11 mouse cellular contexts compared by ENCODE assay signal in genomic region chr6:30654932-30655331, GRCm38 (mm10). TPM values are rescaled to one million over a fixed set of nuclear protein-coding genes. Genes with fewer than 3 reads are reported as not detected.
A peak's percentile ranks its signal among the peaks of the same experiment; 100 is the strongest.
DNase-seq lines count a peak whose midpoint lies in the region; ATAC-seq lines count a peak whose summit lies in the region.
"Had no signal": no experiment of that assay in that cellular context is flagged by ENCODE, and none has a peak within 500 bp of the region (broad histone marks: within the 10 kb centered on the region; RNA-seq: fewer than 3 reads in every experiment).

No protein-coding gene starts in this region.

- H3K27ac ChIP-seq in kidney, embryonic 16.5 days (ENCODE audit: low read length) = peak overlapping the region; percentile 87
- H3K27ac ChIP-seq in forebrain, embryonic 12.5 days = peak overlapping the region; percentile 81
- H3K27ac ChIP-seq in intestine, embryonic 16.5 days (ENCODE audit: low read length) = peak overlapping the region; percentile 81
- H3K27ac ChIP-seq in neural tube, embryonic 12.5 days = peak overlapping the region; percentile 11; the same call in 1 of the 2 replicates
- H3K27ac ChIP-seq: liver, embryonic 12.5 days had no signal

- no peak overlapping the region for H3K4me3 ChIP-seq in kidney, embryonic 16.5 days (ENCODE audit: low read length)
- no peak overlapping the region for H3K4me3 ChIP-seq in forebrain, embryonic 12.5 days (replicated peaks)
- no peak overlapping the region for H3K4me3 ChIP-seq in intestine, embryonic 16.5 days (ENCODE audit: low read length)
- no peak overlapping the region for H3K4me3 ChIP-seq in neural tube, embryonic 12.5 days
- H3K4me3 ChIP-seq: liver, embryonic 12.5 days had no signal

- no peaks in the 10 kb centered on the region for H3K27me3 ChIP-seq in kidney, embryonic 16.5 days (ENCODE audit: insufficient read depth, low read length)
- H3K27me3 ChIP-seq in forebrain, embryonic 12.5 days = no peaks in the 10 kb centered on the region
- no peaks in the 10 kb centered on the region for H3K27me3 ChIP-seq in intestine, embryonic 16.5 days (replicated peaks; ENCODE audit: control insufficient read depth, insufficient read depth, low read length)
- H3K27me3 ChIP-seq in neural tube, embryonic 12.5 days (replicated peaks) = no peaks in the 10 kb centered on the region
- H3K27me3 ChIP-seq: liver, embryonic 12.5 days had no signal

- peaks cover 48% of the 10 kb centered on the region for H3K4me1 ChIP-seq in kidney, embryonic 16.5 days (ENCODE audit: insufficient read depth, low read length)
- peaks cover 44% of the 10 kb centered on the region for H3K4me1 ChIP-seq in forebrain, embryonic 12.5 days
- H3K4me1 ChIP-seq in intestine, embryonic 16.5 days (ENCODE audit: control insufficient read depth, insufficient read depth, low read length) = peaks cover 23% of the 10 kb centered on the region
- peaks cover 43% of the 10 kb centered on the region for H3K4me1 ChIP-seq in neural tube, embryonic 12.5 days

- WGBS in kidney, embryonic 16.5 days = 74% methylated on average over 3 of the region's 3 CpGs
- WGBS in forebrain, embryonic 12.5 days = 58% methylated on average over 3 of the region's 3 CpGs
- 68% methylated on average over 3 of the region's 3 CpGs for WGBS in intestine, embryonic 16.5 days
- WGBS in neural tube, embryonic 12.5 days = 70% methylated on average over 3 of the region's 3 CpGs

- ATAC-seq in kidney, embryonic 16.5 days (ENCODE audit: low FRiP score, low TSS enrichment) = no peak
- peak; percentile 55 for ATAC-seq in forebrain, embryonic 12.5 days (ENCODE audit: low FRiP score)
- ATAC-seq in intestine, embryonic 16.5 days = no peak
- no peak; the same call in 1 of the 2 replicates for ATAC-seq in neural tube, embryonic 12.5 days (ENCODE audit: low FRiP score, low read depth)
- ATAC-seq in inflammation-experienced regulatory T-cells, adult 6 months = no peak
- ATAC-seq: liver, embryonic 12.5 days had no signal

- no peaks in the 10 kb centered on the region for H3K36me3 ChIP-seq in kidney, embryonic 16.5 days (ENCODE audit: insufficient read depth, low read length)
- peaks cover 12% of the 10 kb centered on the region; the same call in 1 of the 2 replicates for H3K36me3 ChIP-seq in forebrain, embryonic 12.5 days (replicated peaks)
- H3K36me3 ChIP-seq in intestine, embryonic 16.5 days (ENCODE audit: control insufficient read depth, insufficient read depth, low read length) = 0 out of 2 replicates have a peak, but pooled peaks cover 2% of the 10 kb centered on the region
- no peaks in the 10 kb centered on the region for H3K36me3 ChIP-seq in neural tube, embryonic 12.5 days
- H3K36me3 ChIP-seq: liver, embryonic 12.5 days had no signal

- no peak for DNase-seq in kidney, postnatal 25 days
- DNase-seq in embryo, embryonic 11 days = no peak
- DNase-seq in kidney, adult 18-20 months = no peak
- DNase-seq: cerebellum, postnatal 14 days; thymus, adult 18-20 months had no signal

- H3K9me3 ChIP-seq in kidney, embryonic 16.5 days (ENCODE audit: low read length) = no peaks in the 10 kb centered on the region
- no peaks in the 10 kb centered on the region for H3K9me3 ChIP-seq in forebrain, embryonic 12.5 days
- H3K9me3 ChIP-seq in intestine, embryonic 16.5 days (ENCODE audit: control insufficient read depth, low read length) = no peaks in the 10 kb centered on the region
- no peaks in the 10 kb centered on the region for H3K9me3 ChIP-seq in neural tube, embryonic 12.5 days
- H3K9me3 ChIP-seq: liver, embryonic 12.5 days had no signal

- H3K9ac ChIP-seq in kidney, embryonic 16.5 days (replicated peaks; ENCODE audit: low read length) = peak overlapping the region; percentile 9; the same call in 1 of the 2 replicates
- no peak overlapping the region; the same call in 1 of the 2 replicates for H3K9ac ChIP-seq in forebrain, embryonic 12.5 days
- H3K9ac ChIP-seq in intestine, embryonic 16.5 days (ENCODE audit: low read depth, low read length) = no peak overlapping the region
- 0 out of 2 replicates have a peak overlapping the region, but pooled peaks have one; percentile 17 for H3K9ac ChIP-seq in neural tube, embryonic 12.5 days
- H3K9ac ChIP-seq: liver, embryonic 12.5 days had no signal

- H3K4me2 ChIP-seq in kidney, embryonic 16.5 days (replicated peaks; ENCODE audit: low read depth, low read length) = no peak overlapping the region
- peak overlapping the region; percentile 13; the same call in 1 of the 2 replicates for H3K4me2 ChIP-seq in forebrain, embryonic 12.5 days
- H3K4me2 ChIP-seq in intestine, embryonic 16.5 days (ENCODE audit: low read depth, low read length) = no peak overlapping the region
- no peak overlapping the region for H3K4me2 ChIP-seq in neural tube, embryonic 12.5 days (replicated peaks)
- H3K4me2 ChIP-seq: liver, embryonic 12.5 days had no signal

RNA-seq across cellular contexts. Expression of gene Cpa1, which starts 15.9 kb away (rescaled TPM):
- polyA plus RNA-seq in kidney, embryonic 16.5 days (2015; fragmentation: Nextera tagmentation; extraction: Ambion mirVana) = 1.8 and 2.4 TPM in 2 replicates
- 0.24 TPM in 1 of 2 replicates, not detected in the other for polyA plus RNA-seq in forebrain, embryonic 12.5 days (2016; fragmentation: Nextera tagmentation; extraction: Ambion mirVana)
- polyA plus RNA-seq in intestine, embryonic 16.5 days (2015; fragmentation: Nextera tagmentation; extraction: Ambion mirVana) = 358 and 408 TPM in 2 replicates
- 0.18 and 0.37 TPM in 2 replicates for polyA plus RNA-seq in neural tube, embryonic 12.5 days (2016; fragmentation: Nextera tagmentation; extraction: Ambion mirVana)
- polyA plus RNA-seq in inflammation-experienced regulatory T-cells, adult 6 months (2017; shearing (Covaris generic)) = not detected

RNA-seq across cellular contexts. Expression of gene Cep41, which starts 38.6 kb away (rescaled TPM):
- 20.6 and 21.6 TPM in 2 replicates for polyA plus RNA-seq in kidney, embryonic 16.5 days (2015; fragmentation: Nextera tagmentation; extraction: Ambion mirVana)
- 23.3 and 25.1 TPM in 2 replicates for polyA plus RNA-seq in forebrain, embryonic 12.5 days (2016; fragmentation: Nextera tagmentation; extraction: Ambion mirVana)
- 6.2 and 6.6 TPM in 2 replicates for polyA plus RNA-seq in intestine, embryonic 16.5 days (2015; fragmentation: Nextera tagmentation; extraction: Ambion mirVana)
- polyA plus RNA-seq in neural tube, embryonic 12.5 days (2016; fragmentation: Nextera tagmentation; extraction: Ambion mirVana) = 17.9 and 21.6 TPM in 2 replicates
- polyA plus RNA-seq in inflammation-experienced regulatory T-cells, adult 6 months (2017; shearing (Covaris generic)) = 10 to 100 TPM in 2 of 3 experiments, 1 to 10 TPM in 1; 7.9 to 12.0 (median 11.4) TPM

RNA-seq across cellular contexts. Expression of gene Cpa5, which starts 44.1 kb away (rescaled TPM):
- 0.64 and 0.66 TPM in 2 replicates for polyA plus RNA-seq in kidney, embryonic 16.5 days (2015; fragmentation: Nextera tagmentation; extraction: Ambion mirVana)
- 0.21 and 0.24 TPM in 2 replicates for polyA plus RNA-seq in forebrain, embryonic 12.5 days (2016; fragmentation: Nextera tagmentation; extraction: Ambion mirVana)
- polyA plus RNA-seq in intestine, embryonic 16.5 days (2015; fragmentation: Nextera tagmentation; extraction: Ambion mirVana) = not detected in 2 replicates
- polyA plus RNA-seq in neural tube, embryonic 12.5 days (2016; fragmentation: Nextera tagmentation; extraction: Ambion mirVana) = not detected in 2 replicates
- not detected for polyA plus RNA-seq in inflammation-experienced regulatory T-cells, adult 6 months (2017; shearing (Covaris generic))
- polyA plus RNA-seq: liver, embryonic 12.5 days had no signal

Comparison
In these comparisons a context has a peak if more than half of its experiments do, and no peak if none do; other contexts are left out.
1. H3K27ac ChIP-seq: peak in every context shown above with its lines; median percentile 87 in kidney, embryonic 16.5 days; 81 in forebrain, embryonic 12.5 days; 81 in intestine, embryonic 16.5 days; 11 in neural tube, embryonic 12.5 days.
2. H3K9ac ChIP-seq: peak in kidney, embryonic 16.5 days (single experiment) and neural tube, embryonic 12.5 days (single experiment); none in forebrain, embryonic 12.5 days (single experiment) and intestine, embryonic 16.5 days (single experiment).
3. RNA of gene Cpa1, which starts 15.9 kb away (polyA plus RNA-seq): 358 to 408 TPM in intestine, embryonic 16.5 days; 1.8 to 2.4 TPM in kidney, embryonic 16.5 days, 0.18 to 0.37 TPM in neural tube, embryonic 12.5 days, 0.24 TPM in forebrain, embryonic 12.5 days and not detected in inflammation-experienced regulatory T-cells, adult 6 months; every median in the first group is over 100 times any median in the second.